Mouse (Mus musculus) ES-E14 (cell line): ENCODE results near the gene Blmh.

Source experiments
- CHD2 ChIP-seq: IDR thresholded peaks from 2 replicates; pipeline ENCODE4 v1.6.1; 2014; ENCODE audit warnings: mild to moderate bottlenecking, low read depth, low read length, inconsistent platforms
- HCFC1 ChIP-seq: IDR thresholded peaks from 2 replicates; pipeline ENCODE4 v1.6.1; 2012; ENCODE audit warnings: low read length, inconsistent platforms, borderline replicate concordance; ENCODE audit not compliant: insufficient read depth
- MAFK ChIP-seq: IDR thresholded peaks from 2 replicates; pipeline ENCODE4 v1.6.1; 2014; ENCODE audit warnings: mild to moderate bottlenecking, low read depth, low read length, inconsistent platforms; ENCODE audit not compliant: insufficient read depth
- ZC3H11A ChIP-seq: IDR thresholded peaks from 2 replicates; pipeline ENCODE4 v1.6.1; 2012; ENCODE audit warnings: low read depth, mild to moderate bottlenecking, inconsistent platforms, low read length, borderline replicate concordance
- ZNF384 ChIP-seq: IDR thresholded peaks from 2 replicates; pipeline ENCODE4 v1.6.1; 2012; ENCODE audit warnings: low read depth, low read length, inconsistent platforms

GRCm38 (mm10) chr11:77021749-77022396 is 97.3 kb downstream of the Blmh start:
- TF ChIP-seq ZC3H11A (no peak), MAFK (no peak), ZNF384 (no peak), CHD2 (no peak), HCFC1 (no peak)
